Mouse (Mus musculus) intestine, embryonic 16.5 days (tissue): ENCODE data around the gene Bcl2l2. TPM values are rescaled to one million over a fixed set of nuclear protein-coding genes. Genes with fewer than 3 reads are reported as not detected.

Experiments
- ATAC-seq: fragments of 200-750 bp; cut with Nextera tagmentation; 2 replicates; pipeline ENCODE4 v1.8.0; 2017; ENCODE audit warnings: moderate TSS enrichment, moderate library complexity
- H3K27ac ChIP-seq: fragments of 300-500 bp; sonication (generic); 2 replicates; pipeline ENCODE4 v1.5.1; 2014; ENCODE audit warnings: mild to moderate bottlenecking, low read length
- H3K27me3 ChIP-seq: fragments of 300-500 bp; sonication (generic); replicated peaks from 2 replicates; pipeline ENCODE4 v1.6.1; 2014; ENCODE audit warnings: low read length, control low read depth, mixed read lengths; ENCODE audit not compliant: control insufficient read depth, insufficient read depth
- H3K36me3 ChIP-seq: fragments of 300-500 bp; sonication (generic); 2 replicates; pipeline ENCODE4 v1.6.1; 2014; ENCODE audit warnings: low read length, control low read depth; ENCODE audit not compliant: control insufficient read depth, insufficient read depth
- H3K4me1 ChIP-seq: fragments of 300-500 bp; sonication (generic); 2 replicates; pipeline ENCODE4 v1.6.1; 2014; ENCODE audit warnings: low read length, control low read depth, mixed read lengths; ENCODE audit not compliant: control insufficient read depth, insufficient read depth
- H3K4me2 ChIP-seq: fragments of 300-500 bp; sonication (generic); 2 replicates; pipeline ENCODE4 v1.6.1; 2014; ENCODE audit warnings: low read depth, low read length, control low read depth
- H3K4me3 ChIP-seq: fragments of 300-500 bp; sonication (generic); 2 replicates; pipeline ENCODE4 v1.5.1; 2014; ENCODE audit warnings: mild to moderate bottlenecking, low read length
- H3K9ac ChIP-seq: fragments of 300-500 bp; sonication (generic); 2 replicates; pipeline ENCODE4 v1.6.1; 2014; ENCODE audit warnings: low read depth, low read length
- H3K9me3 ChIP-seq: fragments of 300-500 bp; sonication (generic); 2 replicates; pipeline ENCODE4 v1.6.1; 2016; ENCODE audit warnings: low read length, control low read depth; ENCODE audit not compliant: control insufficient read depth
- WGBS: fragments of 180-500 bp; shearing (Covaris S2); extraction: QIAGEN DNeasy Blood & Tissue Kit; methylation state at CpG from one replicate; pipeline ENCODE4 v1.1.7; 2014; 5-methylcytosine and 5-hydroxymethylcytosine counted together
- polyA plus RNA-seq: library from polyadenylated mRNA; unstranded; fragments of >200 nt; fragmentation: Nextera tagmentation; extraction: Ambion mirVana; gene quantifications from 2 replicates; pipeline ENCODE4 v1.2.1, GENCODE M21; 2015

The Bcl2l2 gene
- polyA plus RNA-seq, 1 experiment from 2014 or later = 5.8 TPM

DNA sequence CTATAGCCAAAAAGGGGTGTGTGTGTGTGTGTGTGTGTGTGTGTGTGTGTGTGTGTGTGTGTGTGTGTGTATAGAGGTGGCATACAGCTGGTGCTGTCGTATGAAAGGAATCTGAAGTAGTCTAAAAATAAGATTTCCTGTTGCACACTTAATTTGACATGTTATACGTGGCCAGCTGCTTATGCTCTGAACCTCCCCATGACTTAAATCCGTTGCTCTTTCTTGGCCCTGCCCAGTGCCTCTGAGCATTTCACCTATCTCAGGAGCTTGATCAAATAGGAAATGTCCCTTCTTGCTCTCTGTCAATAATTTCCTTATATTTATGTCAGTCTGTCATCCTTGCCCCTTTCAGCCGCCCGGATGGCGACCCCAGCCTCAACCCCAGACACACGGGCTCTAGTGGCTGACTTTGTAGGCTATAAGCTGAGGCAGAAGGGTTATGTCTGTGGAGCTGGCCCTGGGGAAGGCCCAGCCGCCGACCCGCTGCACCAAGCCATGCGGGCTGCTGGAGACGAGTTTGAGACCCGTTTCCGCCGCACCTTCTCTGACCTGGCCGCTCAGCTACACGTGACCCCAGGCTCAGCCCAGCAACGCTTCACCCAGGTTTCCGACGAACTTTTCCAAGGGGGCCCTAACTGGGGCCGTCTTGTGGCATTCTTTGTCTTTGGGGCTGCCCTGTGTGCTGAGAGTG is 990 bp downstream of the Bcl2l2 start:
- H3K4me2 ChIP-seq = peak overlapping the region; percentile 77
- peak overlapping the region; percentile 84 for H3K9ac ChIP-seq
- H3K4me3 ChIP-seq = peak overlapping the region; percentile 66

DNA sequence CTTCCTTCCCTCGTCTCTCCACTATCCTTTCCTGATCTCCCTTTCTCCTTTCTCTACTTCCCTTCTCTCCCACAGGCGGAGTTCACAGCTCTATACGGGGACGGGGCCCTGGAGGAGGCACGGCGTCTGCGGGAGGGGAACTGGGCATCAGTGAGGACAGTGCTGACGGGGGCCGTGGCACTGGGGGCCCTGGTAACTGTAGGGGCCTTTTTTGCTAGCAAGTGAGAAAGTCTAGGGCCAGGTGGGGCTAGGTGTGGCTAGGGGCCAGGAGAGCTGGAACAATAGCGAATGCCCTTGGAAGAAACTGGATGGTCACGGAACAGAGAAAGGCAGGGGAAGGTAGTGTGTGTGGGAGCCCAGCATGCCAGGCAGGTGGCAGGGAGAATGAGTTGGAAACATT is 2.1 kb downstream of the Bcl2l2 start:
- WGBS = 82% methylated on average over 11 of the region's 11 CpGs
- Histone ChIP-seq H3K36me3 (peaks cover 4% of the 10 kb centered on the region; the same call in 1 of the 2 replicates), H3K4me2 (peak overlapping the region; percentile 77), H3K4me3 (peak overlapping the region; percentile 66; the same call in 1 of the 2 replicates), H3K9ac (peak overlapping the region; percentile 45; the same call in 1 of the 2 replicates), H3K9me3 (no peaks in the 10 kb centered on the region), H3K27me3 (no peaks in the 10 kb centered on the region), H3K27ac (no peak overlapping the region), H3K4me1 (peaks cover 21% of the 10 kb centered on the region)
- no peak for ATAC-seq

More for the DNA sequence above, 990 bp downstream of the Bcl2l2 start:
- Histone ChIP-seq H3K27ac (peak overlapping the region; percentile 93), H3K4me1 (peaks cover 21% of the 10 kb centered on the region), H3K27me3 (no peaks in the 10 kb centered on the region), H3K9me3 (no peaks in the 10 kb centered on the region), H3K36me3 (peaks cover 4% of the 10 kb centered on the region; the same call in 1 of the 2 replicates)
- ATAC-seq = peak; percentile 22; the same call in 1 of the 2 replicates
- WGBS = 13% methylated on average over 21 of the region's 21 CpGs

DNA sequence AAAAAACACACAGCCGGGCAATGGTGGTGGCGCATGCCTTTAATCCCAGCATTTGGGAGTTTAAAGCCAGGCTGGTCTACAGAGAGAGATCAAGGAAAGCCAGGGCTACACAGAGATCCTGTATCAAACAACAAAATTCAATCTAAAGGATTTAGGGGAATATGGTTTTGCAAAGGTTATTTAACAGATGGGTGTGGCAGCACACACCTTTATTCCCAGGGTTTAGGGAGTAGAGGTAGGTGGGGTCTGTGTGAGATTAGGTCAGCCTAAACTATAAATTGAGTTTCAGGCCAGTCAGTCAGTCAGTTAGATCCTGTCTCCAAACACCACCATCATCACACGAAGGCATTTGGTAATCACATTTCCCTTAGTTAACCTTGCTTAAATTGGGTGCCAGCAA is 9.0 kb downstream of the Bcl2l2 start, which contains the start of gene Pabpn1:
Gene Pabpn1 (plus strand): TSS at position 301 of the 400 bp plus-strand sequence.
- peak within 1 kb of the TSS; percentile 58; the same call in 1 of the 2 replicates for H3K9ac ChIP-seq
- peak within 1 kb of the TSS; percentile 47 for H3K4me2 ChIP-seq
- peaks cover 9% of the 10 kb centered on the region; the same call in 1 of the 2 replicates for H3K4me1 ChIP-seq
- no peaks in the 10 kb centered on the region for H3K27me3 ChIP-seq
- H3K9me3 ChIP-seq = no peaks in the 10 kb centered on the region
- ATAC-seq = no peak
- 95% methylated on average over 3 of the region's 3 CpGs for WGBS
- peaks cover 5% of the 10 kb centered on the region; the same call in 1 of the 2 replicates for H3K36me3 ChIP-seq
- H3K27ac ChIP-seq = peak within 1 kb of the TSS; percentile 75
- H3K4me3 ChIP-seq = peak within 1 kb of the TSS; percentile 92

DNA sequence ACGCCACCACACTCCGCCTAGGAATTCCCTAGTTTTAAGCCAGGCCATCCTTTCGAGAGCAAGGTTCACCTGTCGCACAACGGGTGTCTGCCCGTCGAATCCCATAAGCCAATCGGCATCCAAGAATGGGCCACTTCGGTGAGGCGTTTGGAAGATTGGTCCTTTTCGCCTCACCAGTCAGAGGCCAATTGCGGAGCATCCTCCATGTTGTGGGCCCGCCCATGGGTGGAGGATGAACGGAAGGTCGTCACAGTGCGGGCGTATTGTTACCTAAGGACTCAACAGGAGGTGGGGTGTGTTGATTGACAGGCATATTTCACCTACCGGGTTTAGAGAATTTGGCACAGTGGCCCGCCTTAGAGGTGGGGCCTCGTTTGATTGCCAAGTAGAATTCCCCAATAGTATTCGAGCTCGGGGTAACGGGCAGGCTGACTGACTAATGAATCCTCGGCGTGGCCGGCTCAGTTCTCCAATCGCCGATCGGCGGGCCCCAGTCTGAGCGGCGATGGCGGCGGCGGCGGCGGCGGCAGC is 10.5 kb downstream of the Bcl2l2 start:
- WGBS = under 1% methylated on average over 38 of the region's 38 CpGs
- ATAC-seq = peak; percentile 99
- H3K36me3 ChIP-seq = peaks cover 11% of the 10 kb centered on the region; the same call in 1 of the 2 replicates
- H3K4me3 ChIP-seq = peak overlapping the region; percentile 92
- peaks cover 9% of the 10 kb centered on the region; the same call in 1 of the 2 replicates for H3K4me1 ChIP-seq
- H3K4me2 ChIP-seq = peak overlapping the region; percentile 47
- no peaks in the 10 kb centered on the region for H3K27me3 ChIP-seq
- peak overlapping the region; percentile 99 for H3K9ac ChIP-seq
- peak overlapping the region; percentile 96 for H3K27ac ChIP-seq
- no peaks in the 10 kb centered on the region for H3K9me3 ChIP-seq

DNA sequence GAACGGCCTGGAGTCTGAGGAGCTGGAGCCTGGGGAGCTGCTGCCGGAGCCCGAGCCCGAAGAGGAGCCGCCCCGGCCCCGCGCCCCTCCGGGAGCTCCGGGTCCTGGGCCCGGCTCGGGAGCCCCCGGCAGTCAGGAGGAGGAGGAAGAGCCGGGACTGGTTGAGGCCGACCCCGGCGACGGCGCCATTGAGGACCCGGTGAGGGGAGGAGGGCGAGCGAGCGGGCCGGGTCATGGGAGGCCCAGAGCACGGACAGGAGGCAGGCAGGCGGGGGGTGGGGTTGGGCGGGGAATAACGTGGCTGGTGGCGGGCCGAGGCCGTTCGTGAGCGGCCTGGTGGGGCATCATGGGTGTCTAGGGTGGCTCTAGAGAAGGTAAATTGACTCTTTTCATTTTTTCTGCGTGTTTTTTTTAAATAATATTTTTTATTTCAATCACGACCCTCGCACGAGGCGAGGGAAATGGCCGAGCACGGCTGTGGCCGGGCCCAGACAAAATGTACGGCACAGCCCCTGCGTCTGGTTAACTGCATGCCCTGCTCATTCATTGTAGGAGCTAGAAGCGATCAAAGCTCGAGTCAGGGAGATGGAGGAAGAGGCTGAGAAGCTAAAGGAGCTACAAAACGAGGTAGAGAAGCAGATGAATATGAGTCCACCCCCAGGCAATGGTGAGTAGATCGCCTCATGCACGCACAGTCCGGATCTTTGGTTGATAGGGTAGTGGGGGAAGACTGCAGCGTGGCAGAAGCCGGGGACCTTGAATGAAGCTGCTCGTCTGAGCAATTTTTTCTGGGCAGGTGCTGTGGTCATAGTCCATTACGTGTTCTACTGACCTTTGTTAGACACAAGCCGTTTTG is 11.3 kb downstream of the Bcl2l2 start:
- H3K4me1 ChIP-seq = peaks cover 9% of the 10 kb centered on the region; the same call in 1 of the 2 replicates
- H3K4me3 ChIP-seq = peak overlapping the region; percentile 92
- no peaks in the 10 kb centered on the region for H3K9me3 ChIP-seq
- peak overlapping the region; percentile 99 for H3K9ac ChIP-seq
- ATAC-seq = peak; percentile 71
- under 1% methylated on average over 51 of the region's 54 CpGs for WGBS
- peak overlapping the region; percentile 73 for H3K4me2 ChIP-seq
- peak overlapping the region; percentile 96 for H3K27ac ChIP-seq
- H3K36me3 ChIP-seq = peaks cover 11% of the 10 kb centered on the region; the same call in 1 of the 2 replicates
- H3K27me3 ChIP-seq = no peaks in the 10 kb centered on the region

DNA sequence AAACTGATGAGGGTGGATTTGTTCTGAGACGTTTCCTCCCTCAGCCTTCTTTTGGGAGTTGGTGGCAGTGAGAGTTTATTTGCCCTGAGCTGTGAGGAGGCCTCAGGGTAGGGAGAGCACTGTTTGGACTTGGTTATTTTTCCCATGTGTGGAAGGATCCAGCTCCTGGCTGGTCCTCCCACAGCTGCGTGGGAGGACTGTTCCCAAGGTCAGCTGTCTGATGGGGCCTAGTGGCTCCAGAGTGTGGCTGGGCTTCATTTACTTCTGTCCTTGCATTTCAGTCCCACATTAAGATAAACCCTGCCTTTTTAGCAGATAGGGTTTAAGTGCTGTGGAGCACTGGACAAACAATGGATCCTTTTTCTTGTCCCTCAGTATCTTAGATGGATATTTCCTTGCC is 14.3 kb downstream of the Bcl2l2 start:
- no peak for ATAC-seq
- WGBS = 51% methylated on average over 2 of the region's 2 CpGs
- Histone ChIP-seq H3K27ac (no peak overlapping the region), H3K4me3 (no peak overlapping the region), H3K4me1 (peaks cover 9% of the 10 kb centered on the region; the same call in 1 of the 2 replicates), H3K36me3 (peaks cover 11% of the 10 kb centered on the region; the same call in 1 of the 2 replicates), H3K4me2 (no peak overlapping the region), H3K9ac (no peak overlapping the region), H3K27me3 (no peaks in the 10 kb centered on the region), H3K9me3 (no peaks in the 10 kb centered on the region)

DNA sequence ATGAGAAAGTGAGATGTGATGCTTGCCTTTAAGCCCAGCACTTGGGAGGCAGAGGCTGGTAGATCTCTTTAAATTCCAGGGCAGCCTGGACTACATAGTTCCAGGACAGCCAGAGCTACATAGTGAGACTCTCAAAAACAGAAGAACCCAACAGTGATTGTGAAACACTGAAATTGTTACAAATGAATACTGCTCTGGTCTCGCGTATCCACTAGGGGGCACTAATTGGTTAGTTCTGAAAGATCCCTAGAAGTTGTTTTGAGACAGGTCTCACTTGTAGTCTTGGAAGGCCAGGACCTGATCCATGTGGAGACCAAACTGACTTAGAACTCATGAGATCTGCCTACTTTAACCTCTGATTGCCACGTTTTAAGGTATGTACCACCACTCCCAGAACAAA is 17.2 kb downstream of the Bcl2l2 start:
- Histone ChIP-seq H3K9ac (no peak overlapping the region), H3K27me3 (no peaks in the 10 kb centered on the region), H3K27ac (no peak overlapping the region), H3K36me3 (peaks cover 11% of the 10 kb centered on the region; the same call in 1 of the 2 replicates), H3K4me2 (no peak overlapping the region), H3K9me3 (no peaks in the 10 kb centered on the region), H3K4me1 (0 out of 2 replicates have a peak, but pooled peaks cover 4% of the 10 kb centered on the region), H3K4me3 (no peak overlapping the region)
- peak; percentile 59 for ATAC-seq
- WGBS = 4% methylated on average over 3 of the region's 3 CpGs

DNA sequence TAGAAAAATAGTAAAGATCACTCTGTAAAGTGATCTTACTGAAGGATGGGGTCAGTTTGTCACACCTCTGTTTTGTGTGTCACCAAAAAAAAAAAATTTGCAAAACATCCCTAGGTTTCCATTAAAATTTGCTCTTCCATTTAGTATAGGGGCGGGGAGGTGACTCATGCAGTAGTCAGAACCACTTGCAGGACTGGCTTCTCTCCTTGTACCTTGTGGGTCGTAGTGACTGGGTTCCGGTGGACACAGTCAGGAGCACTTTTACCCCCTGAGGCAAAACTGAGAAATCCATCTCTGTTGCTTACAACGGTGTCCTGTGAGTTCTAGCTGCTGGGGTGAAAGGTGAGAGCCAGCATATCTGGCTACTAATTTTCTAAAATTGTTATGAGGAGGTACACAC is 20.5 kb downstream of the Bcl2l2 start:
- Histone ChIP-seq H3K27me3 (no peaks in the 10 kb centered on the region), H3K4me3 (no peak overlapping the region), H3K9ac (no peak overlapping the region), H3K27ac (no peak overlapping the region), H3K9me3 (no peaks in the 10 kb centered on the region), H3K36me3 (no peaks in the 10 kb centered on the region), H3K4me2 (no peak overlapping the region), H3K4me1 (no peaks in the 10 kb centered on the region)
- WGBS = 91% methylated on average over 4 of the region's 4 CpGs
- ATAC-seq = no peak

DNA sequence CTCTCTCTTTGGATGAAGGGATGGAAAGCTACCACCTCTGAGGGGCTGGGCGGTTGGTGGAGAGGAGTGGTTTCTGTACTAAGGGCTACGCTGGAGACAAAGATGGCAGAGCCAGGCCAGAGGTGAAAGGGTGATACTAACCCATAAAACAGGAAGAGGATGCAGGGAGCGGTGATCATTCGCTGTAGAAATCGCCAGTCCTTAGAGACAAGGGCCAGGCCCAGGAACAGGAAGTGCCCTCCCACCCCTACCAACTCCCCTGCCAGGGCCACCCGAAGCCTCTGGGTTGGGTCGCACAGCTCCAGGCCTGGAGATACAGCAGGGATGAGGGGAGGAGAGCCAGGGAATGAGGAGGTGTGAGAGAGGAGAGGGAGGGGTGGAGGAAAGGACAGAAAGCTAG is 25.5 kb downstream of the Bcl2l2 start:
- H3K27me3 ChIP-seq = peaks cover 4% of the 10 kb centered on the region; the same call in 1 of the 2 replicates
- H3K4me2 ChIP-seq = no peak overlapping the region
- WGBS = 75% methylated on average over 7 of the region's 7 CpGs
- H3K9ac ChIP-seq = no peak overlapping the region
- H3K4me1 ChIP-seq = peaks cover 14% of the 10 kb centered on the region
- H3K4me3 ChIP-seq = no peak overlapping the region
- H3K36me3 ChIP-seq = no peaks in the 10 kb centered on the region
- no peak overlapping the region for H3K27ac ChIP-seq
- ATAC-seq = no peak
- H3K9me3 ChIP-seq = no peaks in the 10 kb centered on the region
